Mouse (Mus musculus) embryo, embryonic 11.5 days (tissue): ENCODE results near the gene Ephx1.
"Not testable (repeated sequence)": the region's sequence is repeated elsewhere in the genome, so short reads cannot be mapped to it uniquely, and the experiment has no call there.

Source experiments
- DNase-seq: peaks from one replicate; pipeline ENCODE4 v3.0.0-alpha.2; 2012; ENCODE audit warnings: low read depth, low spot score

The Ephx1 gene

DNA sequence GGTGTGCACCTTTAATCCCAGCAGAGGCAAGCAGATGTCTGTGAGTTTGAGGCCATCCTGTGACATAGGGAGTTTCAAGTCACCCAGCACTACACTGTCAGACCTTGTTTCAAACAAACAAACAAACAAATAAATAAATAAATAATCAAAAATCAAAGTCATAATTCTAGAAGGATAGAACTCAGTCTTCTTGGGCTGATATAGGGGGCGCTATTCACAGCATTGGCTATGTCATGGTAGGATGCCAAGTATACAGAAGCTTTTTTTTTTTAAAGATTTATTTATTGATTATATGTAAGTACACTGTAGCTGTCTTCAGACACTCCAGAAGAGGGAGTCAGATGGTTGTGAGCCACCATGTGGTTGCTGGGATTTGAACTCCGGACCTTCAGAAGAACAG lies 81.9 kb downstream of the Ephx1 start:
- DNase-seq: not testable (repeated sequence)

DNA sequence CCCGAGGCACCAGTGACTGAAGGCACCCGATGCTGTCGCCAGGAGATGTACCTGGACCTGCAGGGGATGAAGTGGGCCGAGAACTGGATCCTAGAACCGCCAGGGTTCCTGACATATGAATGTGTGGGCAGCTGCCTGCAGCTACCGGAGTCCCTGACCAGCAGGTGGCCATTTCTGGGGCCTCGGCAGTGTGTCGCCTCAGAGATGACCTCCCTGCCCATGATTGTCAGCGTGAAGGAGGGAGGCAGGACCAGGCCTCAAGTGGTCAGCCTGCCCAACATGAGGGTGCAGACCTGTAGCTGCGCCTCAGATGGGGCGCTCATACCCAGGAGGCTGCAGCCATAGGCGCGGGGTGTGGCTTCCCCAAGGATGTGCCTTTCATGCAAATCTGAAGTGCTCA lies 83.1 kb downstream of the Ephx1 start:
- not testable (repeated sequence) for DNase-seq

DNA sequence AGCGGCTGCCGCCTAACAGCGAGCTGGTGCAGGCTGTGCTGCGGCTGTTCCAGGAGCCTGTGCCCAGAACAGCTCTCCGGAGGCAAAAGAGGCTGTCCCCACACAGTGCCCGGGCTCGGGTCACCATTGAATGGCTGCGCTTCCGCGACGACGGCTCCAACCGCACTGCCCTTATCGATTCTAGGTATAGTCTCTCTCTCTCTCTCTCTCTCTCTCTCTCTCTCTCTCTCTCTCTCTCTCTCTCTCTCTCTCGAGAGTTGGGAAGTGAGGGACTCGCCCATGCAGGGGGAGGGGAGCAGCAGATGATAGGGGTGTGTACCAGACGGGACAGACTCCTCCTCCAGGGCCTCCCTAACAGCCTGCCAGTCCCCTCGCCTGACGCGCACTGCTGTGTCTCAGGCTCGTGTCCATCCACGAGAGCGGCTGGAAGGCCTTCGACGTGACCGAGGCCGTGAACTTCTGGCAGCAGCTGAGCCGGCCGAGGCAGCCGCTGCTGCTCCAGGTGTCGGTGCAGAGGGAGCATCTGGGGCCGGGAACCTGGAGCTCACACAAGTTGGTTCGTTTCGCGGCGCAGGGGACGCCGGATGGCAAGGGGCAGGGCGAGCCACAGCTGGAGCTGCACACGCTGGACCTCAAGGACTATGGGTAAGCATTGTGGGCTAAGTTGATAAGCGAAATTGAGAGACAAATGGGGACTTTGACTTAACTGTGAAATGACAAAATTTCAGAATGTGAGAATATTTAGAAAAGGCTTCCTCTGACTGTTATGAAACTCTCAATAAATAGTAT lies 83.9 kb downstream of the Ephx1 start:
- DNase-seq: not testable (repeated sequence)

DNA sequence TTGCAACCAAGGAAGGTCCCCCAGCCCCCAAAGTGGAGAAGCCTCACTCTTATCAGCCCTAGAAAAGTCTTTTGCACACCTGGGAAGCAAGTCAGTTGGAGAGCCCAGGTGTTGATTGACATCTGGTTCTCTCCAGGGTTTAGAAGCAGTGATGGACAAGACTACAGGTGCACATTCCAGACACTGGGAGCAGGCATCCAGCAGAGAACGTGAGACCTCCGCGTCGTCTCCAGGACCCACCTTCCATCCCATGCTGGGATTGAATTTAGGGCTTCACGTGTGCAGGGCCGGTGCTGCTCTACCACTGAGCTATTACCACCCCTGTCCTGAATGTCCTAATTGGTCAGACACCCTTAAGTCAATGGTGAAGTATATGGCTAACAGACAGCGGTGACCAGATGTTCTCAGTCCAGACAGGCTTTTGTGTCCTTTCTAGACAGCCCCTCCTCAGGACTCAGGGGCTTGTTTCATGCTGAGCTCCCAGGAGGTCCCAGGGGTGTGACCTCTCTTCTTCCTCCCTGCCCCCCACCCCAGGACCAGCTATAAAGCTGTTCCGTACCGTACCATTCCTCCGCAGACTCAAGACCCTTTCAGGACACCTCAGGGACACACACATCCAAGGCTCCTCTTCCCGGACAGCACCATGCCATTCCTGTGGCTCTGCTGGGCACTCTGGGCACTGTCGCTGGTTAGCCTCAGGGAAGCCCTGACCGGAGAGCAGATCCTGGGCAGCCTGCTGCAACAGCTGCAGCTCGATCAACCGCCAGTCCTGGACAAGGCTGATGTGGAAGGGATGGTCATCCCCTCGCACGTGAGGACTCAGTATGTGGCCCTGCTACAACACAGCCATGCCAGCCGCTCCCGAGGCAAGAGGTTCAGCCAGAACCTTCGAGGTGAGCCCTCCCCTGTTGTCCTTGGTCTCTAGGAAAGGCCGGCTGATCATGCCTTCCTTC lies 86.0 kb downstream of the Ephx1 start, which contains the start of gene Lefty1:
Gene Lefty1, plus strand, starts transcription at position 556 of the 953 bp plus-strand sequence.
- DNase-seq: no peak

DNA sequence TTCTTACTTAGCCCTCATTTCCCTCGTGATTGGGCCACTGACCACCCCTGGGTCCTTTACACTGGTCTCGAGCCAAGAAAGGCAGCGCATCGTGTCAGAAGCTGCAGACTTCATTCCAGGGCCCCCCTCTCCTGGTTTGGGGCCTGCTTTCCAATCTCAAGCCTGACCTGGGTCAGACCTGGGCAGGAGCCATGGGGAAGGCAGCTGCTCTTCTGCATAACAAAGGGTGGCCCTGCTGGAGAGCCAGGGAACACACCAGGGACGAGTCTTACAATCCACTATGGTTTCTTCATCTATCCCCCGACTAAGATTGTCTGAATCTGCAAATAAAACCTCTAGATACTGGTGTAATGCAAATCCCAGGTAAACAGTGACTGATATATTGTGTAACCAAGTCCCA lies 87.0 kb downstream of the Ephx1 start:
- no peak for DNase-seq

DNA sequence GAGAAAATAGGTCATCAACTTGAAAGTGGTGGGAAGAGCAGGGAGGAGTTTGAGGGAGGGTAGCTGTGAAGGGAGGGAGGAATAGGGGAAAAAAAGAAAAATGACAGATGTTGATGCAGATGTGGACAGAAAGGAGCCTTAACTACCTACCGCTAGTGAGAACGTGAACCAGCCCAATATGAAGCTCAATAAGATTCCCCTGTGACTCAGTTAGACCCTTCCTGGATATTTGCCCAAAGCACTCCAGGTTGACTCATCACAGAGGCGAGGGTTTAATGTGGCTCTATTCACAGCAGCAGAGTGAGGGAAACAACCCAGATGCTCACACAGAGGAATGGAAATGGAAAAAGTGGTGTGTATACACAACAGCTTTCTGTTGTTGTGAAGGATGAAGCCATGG lies 89.6 kb downstream of the Ephx1 start:
- DNase-seq: no peak

DNA sequence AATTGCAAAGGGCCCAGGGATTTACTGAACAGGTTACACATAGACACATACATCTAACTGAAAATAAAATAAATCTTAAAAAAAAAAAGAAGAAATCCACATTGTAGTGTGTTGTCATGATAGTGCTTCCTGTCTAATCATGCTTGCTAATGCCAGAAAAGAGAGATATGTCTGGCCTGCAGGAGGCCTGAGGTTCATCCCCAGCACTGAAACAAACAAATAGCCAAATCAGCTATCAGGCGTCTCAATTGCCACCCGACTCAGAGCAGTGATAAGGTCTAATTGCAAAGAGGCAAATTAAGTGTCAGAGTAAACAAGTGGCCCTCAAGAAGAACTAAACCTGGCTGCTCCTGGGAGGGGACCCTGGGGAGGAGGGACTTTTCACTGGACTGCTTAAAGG lies 91.1 kb downstream of the Ephx1 start:
- no peak for DNase-seq

DNA sequence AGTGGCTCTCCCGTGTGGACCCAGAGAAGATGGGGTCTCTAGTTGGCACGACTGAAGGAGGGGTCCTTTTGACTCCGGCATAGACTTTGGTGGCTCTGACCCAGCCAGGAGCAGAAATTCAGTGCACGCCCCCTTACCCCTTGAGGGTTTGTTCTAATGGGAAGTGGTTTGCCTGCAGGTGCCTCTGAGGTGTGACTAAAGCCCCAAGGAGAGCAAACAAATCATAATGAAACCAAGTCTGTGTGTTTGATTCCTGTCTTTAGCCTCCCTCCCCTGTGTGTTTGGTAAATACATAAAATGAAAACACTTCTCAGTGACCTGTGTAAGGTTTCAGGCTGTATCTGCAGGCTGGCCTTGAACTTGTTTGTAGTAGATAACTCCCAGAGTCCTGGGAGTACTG lies 94.4 kb downstream of the Ephx1 start:
- DNase-seq: no peak
